Mouse (Mus musculus): ENCODE data around the gene Nxnl1.

GRCm38 (mm10) chr8:71568941-71569340 lies 2.5 kb upstream of the Nxnl1 start:
- TF ChIP-seq GATA1 (IDR thresholded peaks at IDR 0.05; ENCODE audit: borderline replicate concordance, low read length), result no peak
- no peak for TF ChIP-seq CTCF (IDR thresholded peaks at IDR 0.05; ENCODE audit: low read depth, low read length)
- no peak for TF ChIP-seq TAL1 (conservative IDR thresholded peaks at IDR 0.05; ENCODE audit: low read depth, low read length)
- TF ChIP-seq GATA2 (IDR thresholded peaks at IDR 0.05; ENCODE audit: borderline replicate concordance, low read depth, low read length), result no peak
